Mouse (Mus musculus): ENCODE results near the gene Pramef17. TPM values are rescaled to one million over a fixed set of nuclear protein-coding genes. Genes with fewer than 3 reads are reported as not detected.
"Not testable (repeated sequence)": the region's sequence is repeated elsewhere in the genome, so short reads cannot be mapped to it uniquely, and the experiment has no call there.

Gene Pramef17
- total RNA-seq (2021): not detected

- DNase-seq (ENCODE audit: low spot score); intact Hi-C loops (cut with DNase I): not testable (repeated sequence)
These were observed at the start of gene Pramef17 for GRCm38 (mm10) chr4:143994269-143994668. Gene Pramef17, minus strand, starts transcription at chr4:143994369.

GRCm38 (mm10) chr4:143988126-143988525, 6.0 kb downstream of the Pramef17 start:
- intact Hi-C loops (cut with DNase I): not testable (repeated sequence)
- DNase-seq (ENCODE audit: low spot score): peak; percentile 60

- peak; percentile 69 for DNase-seq (ENCODE audit: low spot score)
- intact Hi-C loops (cut with DNase I): not testable (repeated sequence)
These were observed 6.7 kb downstream of the Pramef17 start for GRCm38 (mm10) chr4:143987475-143987941.

GRCm38 (mm10) chr4:143985733-143986132, 8.4 kb downstream of the Pramef17 start:
- intact Hi-C loops (cut with DNase I): not testable (repeated sequence)
- peak; percentile 54 for DNase-seq (ENCODE audit: low spot score)

- peak; percentile 13 for DNase-seq (ENCODE audit: low spot score)
- intact Hi-C loops (cut with DNase I): not testable (repeated sequence)
These were observed 9.0 kb downstream of the Pramef17 start for GRCm38 (mm10) chr4:143985165-143985564.

GRCm38 (mm10) chr4:143983446-143983845, 10.7 kb downstream of the Pramef17 start:
- intact Hi-C loops (cut with DNase I); DNase-seq (ENCODE audit: low spot score): not testable (repeated sequence)

GRCm38 (mm10) chr4:143966850-143967249, 27.3 kb downstream of the Pramef17 start, which contains the start of gene Gm13101:
Gene Gm13101, minus strand, starts transcription at chr4:143966950.
- DNase-seq (ENCODE audit: low spot score); intact Hi-C loops (cut with DNase I): not testable (repeated sequence)

GRCm38 (mm10) chr4:143950916-143951315, 43.3 kb downstream of the Pramef17 start, which contains the start of gene Pramef25:
Gene Pramef25, minus strand, starts transcription at chr4:143951016.
- intact Hi-C loops (cut with DNase I); DNase-seq (ENCODE audit: low spot score): not testable (repeated sequence)

Other genes with a start within 250 kb of the Pramef17 start
- not detected for gene Gm13023, start 205.0 kb downstream of the Pramef17 start, total RNA-seq (2021)
- gene Gm13084, start 178.3 kb downstream of the Pramef17 start, total RNA-seq (2021): not detected
- gene Gm13103, start 147.9 kb downstream of the Pramef17 start, total RNA-seq (2021): not detected
- gene Pramef6, start 94.0 kb downstream of the Pramef17 start, total RNA-seq (2021): not detected
- not detected for gene Pramef25, start 43.4 kb downstream of the Pramef17 start, total RNA-seq (2021)
- not detected for gene Gm13101, start 27.4 kb downstream of the Pramef17 start, total RNA-seq (2021)
- gene Pramel4, start 64.8 kb upstream of the Pramef17 start, total RNA-seq (2021): not detected
- not detected for gene Gm13102, start 112.1 kb upstream of the Pramef17 start, total RNA-seq (2021)
- gene Oog3, start 168.3 kb upstream of the Pramef17 start, total RNA-seq (2021): not detected
- gene Oog2, start 196.3 kb upstream of the Pramef17 start, total RNA-seq (2021): not detected
- gene C87977, start 218.9 kb upstream of the Pramef17 start, total RNA-seq (2021): not detected